Mouse (Mus musculus) heart, embryonic 11.5 days (tissue): ENCODE measurements around the gene Slf2. TPM values are rescaled to one million over a fixed set of nuclear protein-coding genes. Genes with fewer than 3 reads are reported as not detected.
A peak's percentile ranks its signal among the peaks of the same experiment; 100 is the strongest.

Experiments used
- ATAC-seq: fragments of 200-750 bp; cut with Nextera tagmentation; replicated peaks from 2 replicates; pipeline ENCODE4 v1.8.0; 2017; ENCODE audit warnings: moderate library complexity; ENCODE audit not compliant: insufficient number of reproducible peaks, low FRiP score, low TSS enrichment
- H3K27ac ChIP-seq: fragments of 300-500 bp; sonication (generic); 2 replicates; pipeline ENCODE4 v1.5.1; 2014; ENCODE audit warnings: mild to moderate bottlenecking, low read depth, low read length
- H3K27me3 ChIP-seq: fragments of 300-500 bp; sonication (generic); 2 replicates; pipeline ENCODE4 v1.6.1; 2014; ENCODE audit warnings: mild to moderate bottlenecking, low read length, mixed read lengths; ENCODE audit not compliant: control insufficient read depth, insufficient read depth
- H3K36me3 ChIP-seq: fragments of 300-500 bp; sonication (generic); 2 replicates; pipeline ENCODE4 v1.6.1; 2014; ENCODE audit warnings: mild to moderate bottlenecking, low read length, moderate library complexity, mixed read lengths; ENCODE audit not compliant: control insufficient read depth, insufficient read depth
- H3K4me1 ChIP-seq: fragments of 300-500 bp; sonication (generic); 2 replicates; pipeline ENCODE4 v1.6.1; 2014; ENCODE audit warnings: low read length; ENCODE audit not compliant: control insufficient read depth, insufficient read depth
- H3K4me2 ChIP-seq: fragments of 300-500 bp; sonication (generic); 2 replicates; pipeline ENCODE4 v1.6.1; 2014; ENCODE audit warnings: mild to moderate bottlenecking, moderate library complexity
- H3K4me3 ChIP-seq: fragments of 300-500 bp; sonication (generic); 2 replicates; pipeline ENCODE4 v1.5.1; 2014; ENCODE audit warnings: low read depth, low read length
- H3K9ac ChIP-seq: fragments of 300-500 bp; sonication (generic); 2 replicates; pipeline ENCODE4 v1.6.1; 2014; ENCODE audit warnings: mild to moderate bottlenecking, low read depth, low read length, moderate library complexity
- H3K9me3 ChIP-seq: fragments of 300-500 bp; sonication (generic); replicated peaks from 2 replicates; pipeline ENCODE4 v1.6.1; 2016; ENCODE audit warnings: low read length; ENCODE audit not compliant: control insufficient read depth
- WGBS: fragments of 180-500 bp; shearing (Covaris S2); extraction: QIAGEN DNeasy Blood & Tissue Kit; methylation state at CpG from one replicate; pipeline ENCODE4 v1.1.7; 2014; ENCODE audit not compliant: insufficient replicate concordance; 5-methylcytosine and 5-hydroxymethylcytosine counted together
- polyA plus RNA-seq: library from polyadenylated mRNA; unstranded; fragments of >200 nt; fragmentation: Nextera tagmentation; extraction: Ambion mirVana; gene quantifications from 2 replicates; pipeline ENCODE4 v1.2.1, GENCODE M21; 2014

The Slf2 gene
- polyA plus RNA-seq, 1 experiment from 2014 or later = 57.1 TPM

DNA sequence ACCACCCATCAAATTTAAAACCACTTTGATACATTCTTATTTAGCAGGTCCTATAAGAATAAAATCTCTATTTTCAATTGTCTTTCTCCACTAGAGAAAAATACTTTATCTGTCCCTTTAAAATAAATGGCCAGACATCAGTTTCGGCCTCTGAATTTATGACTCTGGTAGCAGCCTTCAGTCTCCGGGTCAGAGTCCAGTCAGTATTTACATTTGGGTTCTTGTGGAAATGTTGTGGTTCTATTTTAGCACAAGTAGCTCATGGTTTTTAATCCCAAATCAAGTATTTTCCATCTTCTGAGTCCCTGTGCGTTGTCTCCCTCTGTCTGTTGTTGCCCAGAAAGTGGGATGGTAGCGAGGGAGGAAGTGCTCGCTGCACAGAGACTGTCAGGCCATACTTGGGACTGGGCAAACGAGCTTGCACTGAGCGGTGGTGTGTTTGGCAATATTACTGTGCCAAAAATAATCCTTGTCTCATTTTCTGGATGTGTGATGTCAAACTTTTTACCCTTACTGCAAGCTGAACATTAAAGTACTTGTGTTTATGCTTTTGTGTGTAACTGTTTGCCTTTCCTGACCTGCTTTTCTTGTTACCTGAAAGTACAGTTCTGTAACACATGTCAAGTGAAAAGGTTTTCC lies 51.6 kb downstream of the Slf2 start:
- Histone ChIP-seq H3K36me3 (peaks cover 13% of the 10 kb centered on the region), H3K27ac (no peak overlapping the region), H3K4me1 (no peaks in the 10 kb centered on the region), H3K9me3 (no peaks in the 10 kb centered on the region), H3K27me3 (no peaks in the 10 kb centered on the region), H3K4me2 (no peak overlapping the region), H3K9ac (no peak overlapping the region), H3K4me3 (no peak overlapping the region)
- 81% methylated on average over 7 of the region's 7 CpGs for WGBS
- no peak for ATAC-seq

- 87% methylated on average over 6 of the region's 6 CpGs for WGBS
- no peak overlapping the region for H3K9ac ChIP-seq
- H3K4me2 ChIP-seq = no peak overlapping the region
- no peaks in the 10 kb centered on the region for H3K9me3 ChIP-seq
- H3K36me3 ChIP-seq = peaks cover 12% of the 10 kb centered on the region
- no peak for ATAC-seq
- no peaks in the 10 kb centered on the region; the same call in 1 of the 2 replicates for H3K27me3 ChIP-seq
- H3K27ac ChIP-seq = no peak overlapping the region
- no peaks in the 10 kb centered on the region for H3K4me1 ChIP-seq
- H3K4me3 ChIP-seq = no peak overlapping the region
Measured at GRCm38 (mm10) chr19:44983366-44983765, 52.4 kb downstream of the Slf2 start.

GRCm38 (mm10) chr19:44984420-44984819 lies 53.5 kb downstream of the Slf2 start:
- H3K4me1 ChIP-seq = peaks cover 1% of the 10 kb centered on the region; the same call in 1 of the 2 replicates
- no peak overlapping the region for H3K4me3 ChIP-seq
- H3K27me3 ChIP-seq = no peaks in the 10 kb centered on the region; the same call in none of the 2 replicates
- ATAC-seq = no peak
- no peak overlapping the region for H3K9ac ChIP-seq
- H3K27ac ChIP-seq = no peak overlapping the region
- WGBS = 92% methylated on average over 4 of the region's 4 CpGs
- no peaks in the 10 kb centered on the region for H3K9me3 ChIP-seq
- H3K36me3 ChIP-seq = peaks cover 8% of the 10 kb centered on the region; the same call in 1 of the 2 replicates
- H3K4me2 ChIP-seq = no peak overlapping the region

GRCm38 (mm10) chr19:44985159-44985988 lies 54.4 kb downstream of the Slf2 start:
- peaks cover 5% of the 10 kb centered on the region; the same call in 1 of the 2 replicates for H3K36me3 ChIP-seq
- H3K9ac ChIP-seq = no peak overlapping the region
- H3K27me3 ChIP-seq = peaks cover 6% of the 10 kb centered on the region
- ATAC-seq = no peak
- H3K4me1 ChIP-seq = peaks cover 7% of the 10 kb centered on the region; the same call in 1 of the 2 replicates
- H3K9me3 ChIP-seq = no peaks in the 10 kb centered on the region
- H3K4me3 ChIP-seq = no peak overlapping the region
- no peak overlapping the region for H3K27ac ChIP-seq
- no peak overlapping the region for H3K4me2 ChIP-seq
- WGBS = 47% methylated on average over 5 of the region's 5 CpGs

DNA sequence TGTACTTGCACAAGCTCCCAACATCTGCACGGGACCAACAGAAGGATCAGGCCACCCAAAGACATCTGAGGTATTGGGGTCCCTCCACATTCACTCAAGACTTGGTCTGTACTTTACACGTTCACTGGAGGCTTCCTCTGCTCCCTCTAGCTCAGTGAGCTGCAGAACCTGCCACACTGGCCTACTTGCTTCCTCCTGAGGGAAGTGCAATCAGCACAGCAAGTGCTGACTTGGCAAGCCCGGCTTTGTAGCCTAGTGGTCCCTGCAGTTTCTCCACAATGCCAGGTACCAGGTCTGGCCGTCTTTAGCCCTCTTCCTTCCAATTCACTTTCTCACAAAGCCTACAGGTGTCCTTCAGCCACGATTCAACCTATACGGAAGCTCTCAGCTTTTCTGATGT lies 56.1 kb downstream of the Slf2 start:
- WGBS = 64% methylated on average over 6 of the region's 6 CpGs
- no peak for ATAC-seq
- H3K4me3 ChIP-seq = no peak overlapping the region
- H3K27ac ChIP-seq = no peak overlapping the region
- no peak overlapping the region for H3K4me2 ChIP-seq
- no peaks in the 10 kb centered on the region for H3K9me3 ChIP-seq
- H3K9ac ChIP-seq = no peak overlapping the region
- H3K4me1 ChIP-seq = peaks cover 7% of the 10 kb centered on the region; the same call in 1 of the 2 replicates
- H3K27me3 ChIP-seq = peaks cover 8% of the 10 kb centered on the region
- no peaks in the 10 kb centered on the region for H3K36me3 ChIP-seq

DNA sequence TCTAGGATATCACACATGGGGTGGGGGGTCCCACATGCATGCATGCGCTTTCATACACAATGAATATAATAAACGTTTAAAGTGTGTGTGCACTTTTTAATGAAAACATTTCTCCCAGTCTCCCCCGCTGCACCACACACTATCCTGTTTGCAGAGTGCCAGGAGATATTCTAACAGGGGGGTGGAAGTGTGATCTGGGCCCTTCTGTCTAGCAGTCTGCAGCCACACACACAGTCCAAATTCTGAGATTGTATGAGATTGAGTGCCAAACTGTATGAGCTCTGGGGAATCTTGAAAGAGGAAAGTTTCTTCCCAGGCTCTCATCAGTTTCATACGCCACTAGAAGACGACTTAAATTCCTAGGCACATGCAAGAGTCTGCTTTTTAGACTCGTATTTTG lies 56.9 kb downstream of the Slf2 start:
- H3K4me1 ChIP-seq = peaks cover 7% of the 10 kb centered on the region; the same call in 1 of the 2 replicates

GRCm38 (mm10) chr19:44988321-44988720 lies 57.4 kb downstream of the Slf2 start:
- Histone ChIP-seq H3K4me1 (peaks cover 7% of the 10 kb centered on the region; the same call in 1 of the 2 replicates), H3K27ac (no peak overlapping the region), H3K9ac (peak overlapping the region; percentile 70), H3K27me3 (peaks cover 8% of the 10 kb centered on the region), H3K4me2 (peak overlapping the region; percentile 99), H3K9me3 (no peaks in the 10 kb centered on the region), H3K36me3 (no peaks in the 10 kb centered on the region), H3K4me3 (peak overlapping the region; percentile 70)
- ATAC-seq = no peak
- WGBS = 31% methylated on average over 9 of the region's 9 CpGs

More for the DNA sequence above, 56.9 kb downstream of the Slf2 start:
- Histone ChIP-seq H3K9me3 (no peaks in the 10 kb centered on the region), H3K36me3 (no peaks in the 10 kb centered on the region), H3K4me2 (no peak overlapping the region), H3K27me3 (peaks cover 8% of the 10 kb centered on the region), H3K4me3 (no peak overlapping the region), H3K9ac (no peak overlapping the region), H3K27ac (no peak overlapping the region)
- ATAC-seq = no peak
- WGBS = 66% methylated on average over 6 of the region's 6 CpGs

DNA sequence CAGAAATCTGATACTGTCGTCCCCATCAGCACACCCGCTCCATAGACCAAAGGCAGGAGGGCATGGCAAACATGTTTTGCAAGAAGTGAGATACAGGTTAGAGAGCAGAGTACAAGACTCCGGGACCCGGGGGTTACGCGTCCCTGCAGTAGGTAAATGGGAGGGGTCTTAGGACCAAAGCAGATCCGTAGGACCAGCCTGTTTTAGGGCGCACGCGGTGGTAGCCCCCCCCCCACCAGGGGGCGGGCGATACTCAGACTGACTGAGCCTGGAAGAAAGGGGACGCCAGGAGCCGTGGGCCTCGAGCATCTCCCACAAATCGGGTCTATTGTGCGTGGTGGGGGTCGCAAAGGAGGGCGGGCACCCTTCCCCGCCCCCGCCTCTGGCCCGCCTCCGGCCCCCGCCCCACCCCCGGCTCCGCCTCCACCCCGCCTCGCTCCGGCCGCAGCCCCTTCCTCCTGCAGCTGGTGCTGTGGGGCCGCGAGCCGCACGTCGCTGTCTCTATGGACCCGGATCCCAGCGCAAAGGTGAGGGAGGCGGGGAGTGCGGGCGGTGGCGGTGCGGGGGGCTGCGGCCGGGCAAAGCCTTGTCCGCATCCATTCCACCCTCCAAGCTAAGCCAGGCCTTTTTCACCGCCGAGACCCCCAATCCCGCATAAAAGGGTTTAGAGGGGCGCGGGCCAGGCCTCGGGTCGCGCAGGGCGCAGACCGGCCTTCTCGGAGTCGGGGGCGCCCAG lies 58.0 kb downstream of the Slf2 start, which contains the start of gene Sema4g:
Sema4g (plus strand) TSS at position 271 of the 736 bp plus-strand sequence.
- WGBS = 1% methylated on average over 47 of the region's 58 CpGs

More for the DNA sequence above, 58.0 kb downstream of the Slf2 start, which contains the start of gene Sema4g:
- Histone ChIP-seq H3K4me3 (peak within 1 kb of the TSS; percentile 70), H3K9me3 (no peaks in the 10 kb centered on the region), H3K9ac (peak within 1 kb of the TSS; percentile 70), H3K4me1 (peaks cover 7% of the 10 kb centered on the region; the same call in 1 of the 2 replicates), H3K27ac (no peak within 1 kb of the TSS), H3K4me2 (peak within 1 kb of the TSS; percentile 99), H3K36me3 (no peaks in the 10 kb centered on the region), H3K27me3 (peaks cover 8% of the 10 kb centered on the region)
- peak; percentile 57; the same call in 1 of the 2 replicates for ATAC-seq
